Mouse (Mus musculus): ENCODE data around the gene Pgr. TPM values are rescaled to one million over a fixed set of nuclear protein-coding genes. Genes with fewer than 3 reads are reported as not detected.

Gene Pgr
- total and polyA plus RNA-seq, 3 experiments = 0.04 TPM; not detected in 2

GRCm38 (mm10) chr9:8895205-8895604 is 4.4 kb upstream of the Pgr start:
- H3K27ac ChIP-seq (ENCODE audit: control insufficient read depth, low read depth, low read length) = no peak overlapping the region
- no peak for DNase-seq (ENCODE audit: low read depth, low spot score)
- no peaks in the 10 kb centered on the region for H3K27me3 ChIP-seq (ENCODE audit: control insufficient read depth in 1 of 2, insufficient read depth in 2 of 2, low read length in 2 of 2)
- H3K4me1 ChIP-seq (ENCODE audit: control insufficient read depth in 1 of 2, insufficient read depth in 2 of 2, low read length in 2 of 2) = no peaks in the 10 kb centered on the region
- H3K9me3 ChIP-seq (replicated peaks; ENCODE audit: insufficient read depth, low read length) = no peaks in the 10 kb centered on the region
- no peak overlapping the region for H3K9ac ChIP-seq (ENCODE audit: control insufficient read depth, low read depth, low read length, poor library complexity, severe bottlenecking)
- no peaks in the 10 kb centered on the region for H3K79me2 ChIP-seq (ENCODE audit: control insufficient read depth, insufficient read depth, low read length, poor library complexity)
- TF ChIP-seq MAX (IDR thresholded peaks at IDR 0.05; ENCODE audit: low read length) (no peak), GABPA (IDR thresholded peaks at IDR 0.05; ENCODE audit: low read depth, low read length) (no peak), MAFK (IDR thresholded peaks at IDR 0.05; ENCODE audit: borderline replicate concordance, low read depth, low read length) (no peak), SMC3 (IDR thresholded peaks at IDR 0.05; ENCODE audit: low read depth, low read length) (no peak), MYC (IDR thresholded peaks at IDR 0.05; ENCODE audit: low read depth, low read length) (no peak), ZC3H11A (IDR thresholded peaks at IDR 0.05; ENCODE audit: low read depth, low read length) (no peak), POLR2AphosphoS5 (IDR thresholded peaks at IDR 0.05; ENCODE audit: borderline replicate concordance, low read depth, low read length) (no peak), KAT2A (conservative IDR thresholded peaks at IDR 0.05; ENCODE audit: low read depth, low read length) (no peak), POLR2A (IDR thresholded peaks at IDR 0.05; ENCODE audit: control insufficient read depth in 1 of 2, insufficient read depth in 1 of 2, low read depth in 1 of 2, low read length in 2 of 2, poor library complexity in 1 of 2) (no peak), CTCF (IDR thresholded peaks at IDR 0.05 in 2 of 3, conservative IDR thresholded peaks at IDR 0.05 in 1 of 3; ENCODE audit: control insufficient read depth in 1 of 3, insufficient read depth in 1 of 3, low read depth in 2 of 3, low read length in 3 of 3, poor library complexity in 1 of 3, severe bottlenecking in 1 of 3) (no peak), TAL1 (IDR thresholded peaks at IDR 0.05; ENCODE audit: low read length) (no peak), HCFC1 (IDR thresholded peaks at IDR 0.05; ENCODE audit: low read depth, low read length) (no peak), MEF2A (IDR thresholded peaks at IDR 0.05; ENCODE audit: extremely low read depth, insufficient replicate concordance, low read depth, low read length, poor library complexity, severe bottlenecking) (no peak), NRF1 (IDR thresholded peaks at IDR 0.05; ENCODE audit: insufficient read depth, low read depth, low read length, poor library complexity, severe bottlenecking) (no peak), BHLHE40 (IDR thresholded peaks at IDR 0.05; ENCODE audit: borderline replicate concordance, low read depth, low read length) (no peak), NELFE (IDR thresholded peaks at IDR 0.05; ENCODE audit: low read depth, low read length) (no peak)
- no peaks in the 10 kb centered on the region for H3K36me3 ChIP-seq (ENCODE audit: control insufficient read depth in 1 of 2, insufficient read depth in 2 of 2, low read length in 2 of 2)
- H3K4me3 ChIP-seq (ENCODE audit: control insufficient read depth in 1 of 2, insufficient read depth in 1 of 2, low read depth in 2 of 2, low read length in 2 of 2) = no peak overlapping the region

- H3K4me3 ChIP-seq (ENCODE audit: control insufficient read depth in 1 of 2, insufficient read depth in 1 of 2, low read depth in 2 of 2, low read length in 2 of 2) = no peak overlapping the region
- TF ChIP-seq ZKSCAN1 (IDR thresholded peaks at IDR 0.05; ENCODE audit: low read depth, low read length) = no peak
- no peak for TF ChIP-seq NELFE (IDR thresholded peaks at IDR 0.05; ENCODE audit: low read depth, low read length)
- no peak overlapping the region for H3K27ac ChIP-seq (ENCODE audit: control insufficient read depth, low read depth, low read length)
- H3K9me3 ChIP-seq (replicated peaks; ENCODE audit: insufficient read depth, low read length) = no peaks in the 10 kb centered on the region
- no peaks in the 10 kb centered on the region for H3K27me3 ChIP-seq (ENCODE audit: control insufficient read depth in 1 of 2, insufficient read depth in 2 of 2, low read length in 2 of 2)
- no peaks in the 10 kb centered on the region for H3K4me1 ChIP-seq (ENCODE audit: control insufficient read depth in 1 of 2, insufficient read depth in 2 of 2, low read length in 2 of 2)
- no peaks in the 10 kb centered on the region for H3K79me2 ChIP-seq (ENCODE audit: control insufficient read depth, insufficient read depth, low read length, poor library complexity)
- H3K9ac ChIP-seq (ENCODE audit: control insufficient read depth, low read depth, low read length, poor library complexity, severe bottlenecking) = no peak overlapping the region
- no peaks in the 10 kb centered on the region for H3K36me3 ChIP-seq (ENCODE audit: control insufficient read depth in 1 of 2, insufficient read depth in 2 of 2, low read length in 2 of 2)
- no peak for DNase-seq (ENCODE audit: low read depth, low spot score)
These were observed 775 bp downstream of the Pgr start for GRCm38 (mm10) chr9:8900203-8901012.
